Mouse (Mus musculus) neural tube, embryonic 14.5 days (tissue): ENCODE data around the gene Mcm3ap. TPM values are rescaled to one million over a fixed set of nuclear protein-coding genes. Genes with fewer than 3 reads are reported as not detected.

Experiments
- ATAC-seq: fragments of 200-750 bp; cut with Nextera tagmentation; 2 replicates; pipeline ENCODE4 v1.8.0; 2017; ENCODE audit warnings: low read depth, mild to moderate bottlenecking, moderate TSS enrichment, moderate library complexity
- H3K27ac ChIP-seq: fragments of 300-500 bp; sonication (generic); 2 replicates; pipeline ENCODE4 v1.5.1; 2014; ENCODE audit warnings: low read depth, mild to moderate bottlenecking, control low read depth, low read length, moderate library complexity, mixed read lengths
- H3K27me3 ChIP-seq: fragments of 300-500 bp; sonication (generic); 2 replicates; pipeline ENCODE4 v1.6.1; 2014; ENCODE audit warnings: low read length; ENCODE audit not compliant: control insufficient read depth, insufficient read depth
- H3K36me3 ChIP-seq: fragments of 300-500 bp; sonication (generic); 2 replicates; pipeline ENCODE4 v1.6.1; 2014; ENCODE audit warnings: low read length, mixed read lengths; ENCODE audit not compliant: control insufficient read depth, insufficient read depth
- H3K4me1 ChIP-seq: fragments of 300-500 bp; sonication (generic); 2 replicates; pipeline ENCODE4 v1.6.1; 2014; ENCODE audit warnings: low read length; ENCODE audit not compliant: control insufficient read depth, insufficient read depth
- H3K4me2 ChIP-seq: fragments of 300-500 bp; sonication (generic); 2 replicates; pipeline ENCODE4 v1.6.1; 2014; ENCODE audit warnings: mild to moderate bottlenecking, low read depth, low read length, control low read depth
- H3K4me3 ChIP-seq: fragments of 300-500 bp; sonication (generic); 2 replicates; pipeline ENCODE4 v1.5.1; 2014; ENCODE audit warnings: low read depth, low read length, control low read depth, mixed read lengths
- H3K9ac ChIP-seq: fragments of 300-500 bp; sonication (generic); replicated peaks from 2 replicates; pipeline ENCODE4 v1.6.1; 2014; ENCODE audit warnings: low read depth, mild to moderate bottlenecking, control low read depth, low read length, mixed read lengths
- H3K9me3 ChIP-seq: fragments of 300-500 bp; sonication (generic); 2 replicates; pipeline ENCODE4 v1.6.1; 2016; ENCODE audit warnings: low read length; ENCODE audit not compliant: control insufficient read depth
- WGBS: fragments of 180-500 bp; shearing (Covaris S2); extraction: QIAGEN DNeasy Blood & Tissue Kit; methylation state at CpG from one replicate; pipeline ENCODE4 v1.1.7; 2014; 5-methylcytosine and 5-hydroxymethylcytosine counted together
- polyA plus RNA-seq: library from polyadenylated mRNA; unstranded; fragments of >200 nt; fragmentation: Nextera tagmentation; extraction: Ambion mirVana; gene quantifications from 2 replicates; pipeline ENCODE4 v1.2.1, GENCODE M21; 2014

Mcm3ap gene
- polyA plus RNA-seq = 67.8 and 75.8 TPM in 2 replicates

- peak within 1 kb of the TSS; percentile 69 for H3K4me3 ChIP-seq
- WGBS = 1% methylated on average over 55 of the region's 55 CpGs
- peaks cover 20% of the 10 kb centered on the region for H3K36me3 ChIP-seq
- no peaks in the 10 kb centered on the region for H3K27me3 ChIP-seq
- peak within 1 kb of the TSS; percentile 81 for H3K27ac ChIP-seq
- H3K4me1 ChIP-seq = peaks cover 14% of the 10 kb centered on the region
- peak within 1 kb of the TSS; percentile 49 for H3K4me2 ChIP-seq
- ATAC-seq = peak; percentile 98
- no peaks in the 10 kb centered on the region for H3K9me3 ChIP-seq
- H3K9ac ChIP-seq = peak within 1 kb of the TSS; percentile 72
Measured at GRCm38 (mm10) chr10:76468203-76469162, at the start of gene Mcm3ap, which contains the start of gene Ybey. Gene Mcm3ap, plus strand, starts transcription at chr10:76468927. Gene Ybey, minus strand, starts transcription at chr10:76469114.

DNA sequence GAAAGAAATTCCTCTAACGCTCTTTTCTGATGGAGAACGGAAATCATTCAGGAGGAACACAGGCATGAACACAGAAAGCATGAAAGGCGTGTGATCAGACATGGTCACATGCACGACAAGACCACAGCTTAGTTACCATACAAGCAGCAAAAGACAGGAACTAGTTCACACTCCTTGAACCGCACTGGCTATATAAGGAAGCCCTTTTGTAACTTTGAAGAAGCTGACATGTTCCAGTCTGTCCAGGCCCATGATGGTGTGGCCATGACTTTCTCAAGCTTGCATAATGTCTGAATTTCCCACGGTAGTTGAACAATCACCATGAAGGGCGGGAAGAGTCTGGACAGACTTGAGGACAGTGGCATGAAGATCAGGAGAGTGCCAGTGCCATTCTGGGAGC is 43.1 kb upstream of the Mcm3ap start:
- 97% methylated on average over 7 of the region's 7 CpGs for WGBS
- Histone ChIP-seq H3K27ac (no peak overlapping the region), H3K27me3 (no peaks in the 10 kb centered on the region), H3K4me1 (no peaks in the 10 kb centered on the region), H3K4me3 (no peak overlapping the region), H3K9me3 (no peaks in the 10 kb centered on the region), H3K9ac (no peak overlapping the region), H3K36me3 (peaks cover 65% of the 10 kb centered on the region), H3K4me2 (no peak overlapping the region)
- no peak for ATAC-seq

DNA sequence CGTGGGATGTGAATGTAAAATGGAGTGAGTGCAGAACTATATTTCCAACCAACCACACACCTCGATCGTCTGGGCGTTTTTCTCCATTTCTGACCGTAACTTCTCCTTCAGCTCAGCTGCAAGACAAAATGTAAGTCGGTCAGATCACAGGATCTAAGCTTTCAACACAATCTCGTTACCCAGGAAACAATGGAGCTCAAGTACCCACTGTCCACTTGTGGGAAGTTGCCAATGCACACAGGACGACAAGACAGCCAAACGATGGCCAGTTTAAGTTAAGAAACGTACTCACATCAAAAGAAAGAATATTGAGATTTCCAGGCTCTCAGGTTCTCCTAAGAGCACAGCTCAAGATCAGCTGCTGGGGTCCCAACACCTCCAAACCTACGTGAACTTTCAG is 34.8 kb upstream of the Mcm3ap start:
- H3K36me3 ChIP-seq = peaks cover 62% of the 10 kb centered on the region
- no peak for ATAC-seq

GRCm38 (mm10) chr10:76439107-76439890 is 29.4 kb upstream of the Mcm3ap start:
- peaks cover 7% of the 10 kb centered on the region for H3K4me1 ChIP-seq
- WGBS = 93% methylated on average over 9 of the region's 9 CpGs

More for the DNA sequence above, 34.8 kb upstream of the Mcm3ap start:
- no peak overlapping the region for H3K9ac ChIP-seq
- no peak overlapping the region for H3K27ac ChIP-seq
- H3K9me3 ChIP-seq = no peaks in the 10 kb centered on the region
- H3K27me3 ChIP-seq = no peaks in the 10 kb centered on the region
- no peaks in the 10 kb centered on the region for H3K4me1 ChIP-seq
- WGBS = 96% methylated on average over 11 of the region's 11 CpGs
- no peak overlapping the region for H3K4me3 ChIP-seq
- H3K4me2 ChIP-seq = no peak overlapping the region

DNA sequence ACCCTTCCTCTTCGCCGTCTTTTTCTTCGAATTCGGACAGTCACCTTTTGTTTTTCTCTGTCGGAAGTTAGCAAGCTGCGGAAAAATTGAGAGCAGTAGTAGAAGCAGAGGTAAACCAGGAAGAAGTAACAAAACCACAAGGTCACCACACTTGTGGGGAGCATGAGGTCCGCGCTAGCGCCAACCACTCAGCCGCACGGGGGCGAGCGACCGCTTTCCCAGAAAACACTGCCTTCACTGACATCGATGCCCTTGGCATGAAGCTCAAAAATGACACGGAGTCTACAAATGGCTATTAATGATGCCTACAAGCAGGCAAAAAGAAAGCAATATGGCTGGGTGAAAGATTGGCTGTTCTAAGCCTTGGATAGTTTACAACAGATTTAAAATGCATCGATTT is 28.4 kb upstream of the Mcm3ap start, which contains the start of gene AC141477.1:
Gene AC141477.1 (minus strand): TSS at position 164 of the 400 bp plus-strand sequence.
- 98% methylated on average over 17 of the region's 17 CpGs for WGBS
- Histone ChIP-seq H3K9me3 (no peaks in the 10 kb centered on the region), H3K9ac (no peak within 1 kb of the TSS), H3K27me3 (no peaks in the 10 kb centered on the region), H3K36me3 (peaks cover 17% of the 10 kb centered on the region), H3K4me3 (no peak within 1 kb of the TSS), H3K4me2 (no peak within 1 kb of the TSS), H3K27ac (no peak within 1 kb of the TSS), H3K4me1 (peaks cover 7% of the 10 kb centered on the region)
- no peak for ATAC-seq

More at GRCm38 (mm10) chr10:76439107-76439890, 29.4 kb upstream of the Mcm3ap start:
- Histone ChIP-seq H3K4me2 (no peak overlapping the region), H3K9me3 (no peaks in the 10 kb centered on the region), H3K27me3 (no peaks in the 10 kb centered on the region), H3K4me3 (no peak overlapping the region), H3K36me3 (peaks cover 26% of the 10 kb centered on the region), H3K9ac (no peak overlapping the region), H3K27ac (no peak overlapping the region)
- no peak for ATAC-seq

- 1% methylated on average over 69 of the region's 78 CpGs for WGBS
- Histone ChIP-seq H3K27me3 (no peaks in the 10 kb centered on the region), H3K4me3 (peak within 1 kb of the TSS; percentile 92), H3K36me3 (peaks cover 6% of the 10 kb centered on the region; the same call in 1 of the 2 replicates), H3K27ac (peak within 1 kb of the TSS; percentile 94), H3K9me3 (no peaks in the 10 kb centered on the region), H3K9ac (peak within 1 kb of the TSS; percentile 86), H3K4me1 (peaks cover 7% of the 10 kb centered on the region), H3K4me2 (peak within 1 kb of the TSS; percentile 84)
- ATAC-seq = peak; percentile 99
Measured at GRCm38 (mm10) chr10:76442178-76443088, 26.3 kb upstream of the Mcm3ap start, which contains the start of gene Pcnt. Gene Pcnt, minus strand, starts transcription at chr10:76442786.

- no peaks in the 10 kb centered on the region for H3K27me3 ChIP-seq
- H3K27ac ChIP-seq = no peak overlapping the region
- 80% methylated on average over 4 of the region's 4 CpGs for WGBS
- ATAC-seq = no peak
- H3K9me3 ChIP-seq = no peaks in the 10 kb centered on the region
- H3K4me1 ChIP-seq = peaks cover 7% of the 10 kb centered on the region
- H3K9ac ChIP-seq = no peak overlapping the region
- no peak overlapping the region for H3K4me3 ChIP-seq
- no peaks in the 10 kb centered on the region for H3K36me3 ChIP-seq
- no peak overlapping the region for H3K4me2 ChIP-seq
Measured at GRCm38 (mm10) chr10:76445996-76446681, 22.6 kb upstream of the Mcm3ap start.
